Mouse (Mus musculus) retina, postnatal 7 days (tissue): ENCODE data around the gene 2310057M21Rik.

ENCODE experiments used
- DNase-seq: peaks from one replicate; pipeline ENCODE4 v3.0.0-alpha.2; 2012; ENCODE audit warnings: low read depth, low spot score

The 2310057M21Rik gene

GRCm38 (mm10) chr7:131322192-131322591, 40.4 kb downstream of the 2310057M21Rik start, which contains the start of gene Cuzd1:
Gene Cuzd1, minus strand, starts transcription at chr7:131322292.
- DNase-seq, result no peak

DNA sequence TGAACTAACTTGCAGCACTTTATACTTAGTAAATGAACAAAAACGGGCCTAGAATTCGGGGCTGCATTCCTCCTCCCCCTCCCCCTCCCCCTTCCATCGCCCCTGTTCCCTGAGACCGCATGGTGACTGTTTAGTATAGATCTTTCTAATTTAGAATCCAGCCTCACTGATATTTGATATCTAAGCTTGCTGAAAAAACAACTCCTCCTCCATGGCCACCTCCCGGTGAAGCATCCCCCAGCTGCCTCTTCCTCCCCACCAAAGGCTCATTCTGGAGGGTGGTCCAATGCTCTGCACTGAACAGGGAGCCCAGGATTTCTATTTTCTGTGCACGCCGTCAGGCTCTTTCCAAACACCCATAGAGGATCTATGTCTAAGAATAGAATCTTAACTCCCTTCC, 44.2 kb downstream of the 2310057M21Rik start:
- DNase-seq, result no peak

- DNase-seq, result no peak
Observed at GRCm38 (mm10) chr7:131317587-131317986, 45.0 kb downstream of the 2310057M21Rik start.

DNA sequence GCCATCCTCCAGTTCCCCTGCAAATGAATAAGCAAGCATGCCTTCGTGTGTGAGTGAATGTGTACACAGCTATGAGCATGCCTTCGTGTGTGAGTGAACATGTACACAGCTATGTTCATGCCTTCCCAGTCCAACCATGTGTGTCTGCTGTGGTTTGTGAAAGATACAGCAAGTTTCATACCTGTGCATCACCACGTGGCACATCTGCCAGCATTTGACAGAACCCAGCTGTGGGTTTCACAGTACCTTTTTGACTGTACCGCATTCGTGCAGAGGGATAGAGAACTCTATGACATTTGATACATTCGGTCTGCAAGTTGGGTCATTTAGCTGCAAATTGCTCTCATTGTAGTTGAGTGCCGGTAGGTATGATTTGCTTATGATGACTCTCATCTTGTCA, 48.1 kb downstream of the 2310057M21Rik start:
- no peak for DNase-seq

- no peak for DNase-seq
Observed at GRCm38 (mm10) chr7:131306733-131307132, 55.8 kb downstream of the 2310057M21Rik start.

GRCm38 (mm10) chr7:131303340-131303739, 59.2 kb downstream of the 2310057M21Rik start:
- no peak for DNase-seq

DNA sequence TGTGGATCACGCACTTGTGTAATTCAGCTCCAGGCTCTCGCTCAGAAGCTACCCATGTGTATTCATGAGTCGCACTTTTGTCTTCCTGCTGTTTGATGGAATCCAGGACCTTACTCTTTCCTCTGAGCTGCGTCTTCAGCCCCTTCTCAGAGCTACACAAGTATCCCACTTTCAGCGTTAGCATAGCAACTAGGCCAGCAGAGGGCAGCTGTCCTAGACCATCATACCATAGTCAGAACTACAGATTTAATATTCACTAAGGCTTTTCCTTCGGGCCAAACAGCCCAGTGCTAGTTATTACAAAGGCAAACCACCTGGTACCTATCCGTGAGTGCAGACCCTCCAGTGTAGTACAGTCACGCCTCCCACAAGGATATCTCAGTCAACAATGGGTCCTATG, 65.4 kb downstream of the 2310057M21Rik start:
- no peak for DNase-seq
